Mouse (Mus musculus) testis, postnatal 10 days (tissue): ENCODE results near the gene Icos.

Experiments used
- DNase-seq: peaks from one replicate; pipeline ENCODE4 v3.0.0; 2021; ENCODE audit warnings: low spot score

Icos gene

GRCm38 (mm10) chr1:61039310-61039709 lies 61.6 kb downstream of the Icos start:
- no peak for DNase-seq

- DNase-seq, result no peak
These were observed 62.7 kb downstream of the Icos start for GRCm38 (mm10) chr1:61040401-61040800.

GRCm38 (mm10) chr1:61042842-61043241 lies 65.1 kb downstream of the Icos start:
- DNase-seq, result no peak

GRCm38 (mm10) chr1:61046055-61046705 lies 68.5 kb downstream of the Icos start:
- no peak for DNase-seq

GRCm38 (mm10) chr1:61047336-61047735 lies 69.6 kb downstream of the Icos start:
- DNase-seq, result no peak
